Mouse (Mus musculus) C2C12 (cell line): ENCODE results near the gene Pbld1.

Experiments
- CTCF ChIP-seq: IDR thresholded peaks from one replicate; pipeline ENCODE4 v1.5.1; 2011; ENCODE audit not compliant: control insufficient read depth, insufficient read depth, insufficient read length
- MAX ChIP-seq: IDR thresholded peaks from one replicate; pipeline ENCODE4 v1.6.1; 2011; ENCODE audit warnings: mild to moderate bottlenecking, control low read depth

DNA sequence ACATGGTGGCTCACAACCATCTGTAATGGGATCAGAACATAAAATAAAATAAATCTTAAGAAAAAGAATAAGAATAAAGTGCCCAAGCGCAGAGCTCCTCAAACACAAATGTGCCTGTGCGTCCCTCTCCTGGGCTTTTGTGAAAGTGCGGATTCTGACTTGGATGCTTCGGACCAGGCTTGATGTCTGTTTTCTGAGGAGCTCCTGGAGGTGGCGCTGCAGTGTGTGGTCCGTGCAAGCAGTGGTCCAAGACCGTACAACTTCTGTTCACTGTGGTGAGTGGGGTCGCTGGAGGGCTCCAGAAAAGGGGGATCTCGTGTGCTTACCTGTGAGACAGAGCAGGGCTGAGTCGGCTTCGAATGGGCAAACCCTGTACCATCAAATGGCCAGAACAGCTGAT, 65.4 kb downstream of the Pbld1 start:
- TF ChIP-seq CTCF (no peak), MAX (no peak)
